Mouse (Mus musculus) CH12.LX (cell line): ENCODE data around the gene Tmem63c. TPM values are rescaled to one million over a fixed set of nuclear protein-coding genes. Genes with fewer than 3 reads are reported as not detected.
A peak's percentile ranks its signal among the peaks of the same experiment; 100 is the strongest.

Experiments used
- DNase-seq: peaks from one replicate; pipeline ENCODE4 v3.0.0-alpha.2; 2013; ENCODE audit errors: extremely low read depth
- H3K27ac ChIP-seq: 2 replicates; pipeline ENCODE4 v1.5.1; 2012; ENCODE audit warnings: low read depth, mild to moderate bottlenecking, control low read depth, moderate library complexity; ENCODE audit not compliant: insufficient read depth
- H3K27me3 ChIP-seq: replicated peaks from 2 replicates; pipeline ENCODE3; 2012; ENCODE audit warnings: inconsistent platforms
- H3K36me3 ChIP-seq, 2 experiments: replicated peaks in 1 of 2; 2 replicates each; pipeline versions ENCODE3 to v1.6.1; 2012; ENCODE audit warnings: inconsistent platforms in 1 of 2, low read length in 1 of 2, mild to moderate bottlenecking in 1 of 2, mixed read lengths in 1 of 2, moderate library complexity in 1 of 2; ENCODE audit not compliant: control insufficient read depth in 1 of 2, insufficient read depth in 1 of 2
- H3K4me1 ChIP-seq, 2 experiments: 2 replicates each; pipeline ENCODE4 v1.6.1; 2012; ENCODE audit warnings: inconsistent platforms in 1 of 2, moderate library complexity in 1 of 2; ENCODE audit not compliant: insufficient read depth in 2 of 2, control insufficient read depth in 1 of 2
- H3K4me2 ChIP-seq: 2 replicates; pipeline ENCODE4 v1.6.1; 2012; ENCODE audit warnings: low read depth, mild to moderate bottlenecking, control low read depth; ENCODE audit not compliant: poor library complexity, insufficient read depth, severe bottlenecking
- H3K4me3 ChIP-seq, 3 experiments: fragments of 150-350 bp in 1 of 3; sonication (generic) in 1 of 3; replicated peaks in 1 of 3; 2 replicates each; pipeline versions ENCODE3 to v1.5.1; 2011 to 2012; ENCODE audit warnings: low read depth in 2 of 3, low read length in 2 of 3, mild to moderate bottlenecking in 2 of 3, moderate library complexity in 2 of 3, control low read depth in 1 of 3, improper control_type of control experiment in 1 of 3, inconsistent platforms in 1 of 3, mixed read lengths in 1 of 3; ENCODE audit not compliant: poor library complexity in 1 of 3
- H3K79me2 ChIP-seq: replicated peaks from 2 replicates; pipeline ENCODE4 v1.6.1; 2012; ENCODE audit warnings: mild to moderate bottlenecking, moderate library complexity; ENCODE audit not compliant: control insufficient read depth, poor library complexity, insufficient read depth, severe bottlenecking; ENCODE audit errors: extremely low read depth
- H3K9ac ChIP-seq: 2 replicates; pipeline ENCODE4 v1.6.1; 2012; ENCODE audit warnings: low read depth, mild to moderate bottlenecking, control low read depth, moderate library complexity; ENCODE audit not compliant: insufficient read depth
- H3K9me3 ChIP-seq: replicated peaks from 2 replicates; pipeline ENCODE3; 2012; ENCODE audit warnings: low read length, inconsistent platforms, mixed read lengths
- CHD1 ChIP-seq: IDR thresholded peaks from 2 replicates; pipeline ENCODE4 v1.6.1; 2012; ENCODE audit warnings: low read depth, low read length, improper control_type of control experiment, inconsistent platforms
- CTCF ChIP-seq, 2 experiments: IDR thresholded peaks in 1 of 2; conservative IDR thresholded peaks in 1 of 2; 2 replicates each; pipeline ENCODE4 v1.5.1; 2011 to 2012; ENCODE audit warnings: low read depth in 2 of 2, low read length in 2 of 2, improper control_type of control experiment in 1 of 2, inconsistent platforms in 1 of 2, mild to moderate bottlenecking in 1 of 2, moderate library complexity in 1 of 2
- MAX ChIP-seq: IDR thresholded peaks from 2 replicates; pipeline ENCODE4 v1.6.1; 2011; ENCODE audit warnings: low read length, improper control_type of control experiment
- MAZ ChIP-seq: IDR thresholded peaks from 2 replicates; pipeline ENCODE4 v1.6.1; 2012; ENCODE audit warnings: low read depth, mild to moderate bottlenecking, inconsistent platforms, low read length, improper control_type of control experiment, moderate library complexity
- MXI1 ChIP-seq: IDR thresholded peaks from 2 replicates; pipeline ENCODE4 v1.6.1; 2011; ENCODE audit warnings: mild to moderate bottlenecking, low read depth, low read length, improper control_type of control experiment
- MYC ChIP-seq: IDR thresholded peaks from 2 replicates; pipeline ENCODE4 v1.6.1; 2011; ENCODE audit warnings: low read depth, mild to moderate bottlenecking, improper control_type of control experiment, low read length
- NELFE ChIP-seq: IDR thresholded peaks from 2 replicates; pipeline ENCODE4 v1.6.1; 2011; ENCODE audit warnings: low read depth, low read length, improper control_type of control experiment
- PAX5 ChIP-seq: IDR thresholded peaks from 2 replicates; pipeline ENCODE4 v1.6.1; 2012; ENCODE audit warnings: low read length, inconsistent platforms, mixed read lengths
- RAD21 ChIP-seq: IDR thresholded peaks from 2 replicates; pipeline ENCODE4 v1.6.1; 2011; ENCODE audit warnings: low read depth, mild to moderate bottlenecking, low read length, improper control_type of control experiment, moderate library complexity
- SIN3A ChIP-seq: IDR thresholded peaks from 2 replicates; pipeline ENCODE4 v1.6.1; 2012; ENCODE audit warnings: low read length, improper control_type of control experiment, inconsistent platforms
- SMC3 ChIP-seq: IDR thresholded peaks from 2 replicates; pipeline ENCODE4 v1.6.1; 2011; ENCODE audit warnings: low read depth, low read length, improper control_type of control experiment
- TBP ChIP-seq: conservative IDR thresholded peaks from 2 replicates; pipeline ENCODE4 v1.6.1; 2011; ENCODE audit warnings: low read depth, low read length, improper control_type of control experiment
- TCF12 ChIP-seq: IDR thresholded peaks from 2 replicates; pipeline ENCODE4 v1.6.1; 2014; ENCODE audit warnings: low read depth, mild to moderate bottlenecking, inconsistent platforms, low read length, improper control_type of control experiment
- UBTF ChIP-seq: IDR thresholded peaks from 2 replicates; pipeline ENCODE4 v1.6.1; 2012; ENCODE audit warnings: low read depth, mild to moderate bottlenecking, inconsistent platforms, low read length, improper control_type of control experiment, moderate library complexity
- USF1 ChIP-seq: IDR thresholded peaks from 2 replicates; pipeline ENCODE4 v1.6.1; 2014; ENCODE audit warnings: low read depth, mild to moderate bottlenecking, inconsistent platforms, low read length, improper control_type of control experiment
- dilution Hi-C: fragments of 300-500 bp; cut with MboI; formaldehyde crosslinking; loops from 2 replicates; pipeline ENCODE4 v1.14.3; 2020; ENCODE audit warnings: low sequenced_read_pairs; ENCODE audit not compliant: extremely low pct_unique_long_range_greater_than_20kb, extremely low pct_ligation_motif_present
- in situ Hi-C: fragments of 300-500 bp; cut with MboI; formaldehyde crosslinking; loops from 3 replicates; pipeline ENCODE4 v1.14.3; 2019; ENCODE audit warnings: low sequenced_read_pairs, low pct_ligation_motif_present, low pct_unique_long_range_greater_than_20kb, mixed read lengths
- polyA plus RNA-seq: library from polyadenylated mRNA; unstranded; fragments of >175 nt; gene quantifications from 2 replicates; pipeline ENCODE4 v1.2.1, GENCODE M21; 2012; ENCODE audit warnings: low read depth; ENCODE audit not compliant: insufficient read length
- total RNA-seq, 2 experiments: library from RNA; depleted of rRNA; stranded (reverse); fragments of 300-350 nt in 1 of 2; fragments of >200 nt in 1 of 2; gene quantifications; 2 replicates each; pipeline ENCODE4 v1.2.3; 2012 to 2014

The Tmem63c gene
- total and polyA plus RNA-seq, 3 experiments, result 0.08 to 0.53 (median 0.11) TPM

DNA sequence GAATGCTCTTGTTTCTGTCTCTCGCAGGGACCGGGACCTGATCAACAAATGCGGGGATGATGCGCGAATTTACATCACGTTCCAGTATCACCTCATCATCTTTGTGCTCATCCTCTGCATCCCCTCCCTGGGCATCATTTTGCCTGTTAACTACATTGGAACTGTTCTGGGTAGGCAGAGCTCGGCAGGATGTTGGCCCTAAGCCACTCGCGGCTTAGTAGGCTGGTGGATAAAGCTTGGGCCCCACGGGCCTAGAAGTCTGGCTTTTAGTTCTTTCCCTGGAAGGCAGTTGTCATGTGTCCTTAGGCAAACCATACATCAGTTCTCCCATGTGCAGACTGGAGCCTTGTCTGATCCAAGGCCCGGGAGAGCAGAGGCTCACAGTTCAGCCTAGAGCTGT is 44.3 kb downstream of the Tmem63c start:
- H3K4me2 ChIP-seq, result no peak overlapping the region
- no peak for TF ChIP-seq TBP
- TF ChIP-seq TCF12, result no peak
- TF ChIP-seq UBTF, result no peak
- TF ChIP-seq MYC, result no peak
- no peak for TF ChIP-seq SIN3A
- no peak for TF ChIP-seq MXI1
- TF ChIP-seq PAX5, result no peak
- H3K36me3 ChIP-seq, result no peaks in the 10 kb centered on the region
- H3K27ac ChIP-seq, result no peak overlapping the region
- in situ Hi-C loops (no loop called here), dilution Hi-C loops (no loop called here)
- H3K4me3 ChIP-seq, result no peak overlapping the region
- H3K9me3 ChIP-seq, result no peaks in the 10 kb centered on the region
- no peak overlapping the region for H3K9ac ChIP-seq
- H3K79me2 ChIP-seq, result no peaks in the 10 kb centered on the region
- no peak for DNase-seq
- H3K27me3 ChIP-seq, result peaks cover 24% of the 10 kb centered on the region
- H3K4me1 ChIP-seq, result peaks cover 0 to 21% of the 10 kb centered on the region in 2 experiments; a peak in 3 of 4 replicates

DNA sequence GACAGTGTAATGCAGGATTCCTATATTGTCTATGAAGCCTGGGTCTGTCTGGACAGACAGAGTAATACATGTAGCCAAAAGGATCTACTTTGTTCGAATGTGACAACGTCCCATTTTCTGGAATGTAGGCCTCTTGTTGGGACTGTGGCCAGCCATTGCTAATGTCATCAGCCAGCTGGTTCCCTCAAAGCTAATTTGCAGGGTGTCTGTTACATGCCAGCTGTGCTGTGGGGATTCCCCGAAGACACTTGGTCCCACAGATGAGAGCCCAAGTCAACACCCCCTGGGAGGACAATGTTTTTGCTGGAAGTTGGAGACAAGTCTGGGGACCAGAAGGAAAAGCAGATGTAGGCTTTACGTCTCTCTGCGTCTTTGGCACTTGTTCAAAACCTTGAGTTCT is 45.3 kb downstream of the Tmem63c start:
- no peaks in the 10 kb centered on the region for H3K36me3 ChIP-seq
- no peaks in the 10 kb centered on the region for H3K9me3 ChIP-seq
- H3K4me3 ChIP-seq, result no peak overlapping the region
- H3K27me3 ChIP-seq, result peaks cover 16% of the 10 kb centered on the region
- H3K9ac ChIP-seq, result no peak overlapping the region
- no peak overlapping the region for H3K4me2 ChIP-seq
- no peak overlapping the region for H3K27ac ChIP-seq
- TF ChIP-seq NELFE, result no peak
- no peak for TF ChIP-seq RAD21
- dilution Hi-C loops (no loop called here), in situ Hi-C loops (no loop called here)
- H3K4me1 ChIP-seq, result peaks cover 0 to 21% of the 10 kb centered on the region in 2 experiments; a peak in 3 of 4 replicates
- DNase-seq, result no peak
- H3K79me2 ChIP-seq, result no peaks in the 10 kb centered on the region

DNA sequence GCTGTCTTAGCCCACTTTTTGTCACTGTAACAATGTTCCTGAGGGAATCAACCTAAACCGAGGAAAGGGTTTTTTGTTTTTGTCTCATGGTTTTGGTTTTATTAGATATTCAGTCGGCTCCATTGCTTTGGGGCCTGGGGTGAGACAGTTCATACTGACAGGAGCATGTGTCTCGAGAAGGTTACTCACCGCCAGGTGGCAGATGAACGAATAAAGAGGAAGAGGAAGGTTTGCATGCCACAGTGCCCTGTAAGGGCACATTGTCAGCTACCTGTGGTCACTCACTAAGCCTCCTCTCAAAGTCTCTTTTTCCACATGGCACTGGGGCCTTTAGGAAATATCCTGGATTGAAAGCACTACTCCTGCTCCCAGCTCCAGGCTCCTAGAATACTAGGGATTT is 49.4 kb downstream of the Tmem63c start:
- no peaks in the 10 kb centered on the region for H3K9me3 ChIP-seq
- in situ Hi-C loops, result no loop called here
- peaks cover 8% of the 10 kb centered on the region for H3K27me3 ChIP-seq
- H3K4me3 ChIP-seq, result no peak overlapping the region
- H3K36me3 ChIP-seq, result no peaks in the 10 kb centered on the region
- H3K4me1 ChIP-seq, result peaks cover 0 to 10% of the 10 kb centered on the region in 2 experiments; a peak in 3 of 4 replicates
- H3K27ac ChIP-seq, result no peak overlapping the region
- no peak overlapping the region for H3K4me2 ChIP-seq
- peak; percentile 15 for TF ChIP-seq RAD21
- TF ChIP-seq CTCF (conservative IDR thresholded peaks at IDR 0.05 in 1 of 2, IDR thresholded peaks at IDR 0.05 in 1 of 2; ENCODE audit: low read depth in 2 of 2, low read length in 2 of 2), result peak in 1 of 2 experiments; percentile 57; a peak in 2 of 4 replicates
- no peak for TF ChIP-seq MAZ
- no peak for TF ChIP-seq CHD1
- TF ChIP-seq MYC, result peak; percentile 49
- TF ChIP-seq MXI1, result no peak
- TF ChIP-seq SMC3, result peak; percentile 49
- no peak for TF ChIP-seq UBTF
- TF ChIP-seq MAX, result 0 out of 2 replicates have a peak, but pooled peaks have one; percentile 26
- no peak for TF ChIP-seq USF1
- TF ChIP-seq, all 38 proteins: peak for 5
- H3K9ac ChIP-seq, result no peak overlapping the region
- no peaks in the 10 kb centered on the region for H3K79me2 ChIP-seq
- dilution Hi-C loops, result no loop called here
- DNase-seq, result peak; percentile 52
